Mouse (Mus musculus): ENCODE results near the gene Ctdsp1.

- no peak for TF ChIP-seq MAFK (IDR thresholded peaks at IDR 0.05; ENCODE audit: insufficient read depth, low read depth, low read length)
- no peak; the same call in 1 of the 2 replicates for TF ChIP-seq ZC3H11A (IDR thresholded peaks at IDR 0.05; ENCODE audit: borderline replicate concordance, low read depth, low read length)
- no peak for TF ChIP-seq CHD2 (IDR thresholded peaks at IDR 0.05; ENCODE audit: low read depth, low read length)
- TF ChIP-seq ZNF384 (IDR thresholded peaks at IDR 0.05; ENCODE audit: low read depth, low read length): no peak
- no peak for TF ChIP-seq HCFC1 (IDR thresholded peaks at IDR 0.05; ENCODE audit: borderline replicate concordance, insufficient read depth, low read length)
Observed at GRCm38 (mm10) chr1:74387386-74387988, 3.8 kb upstream of the Ctdsp1 start.

Data from ES-E14 (cell line).